Mouse (Mus musculus) cerebellum, adult 9-10 months (tissue): Measurements from ENCODE around the gene Nfib.

ENCODE experiments used
- DNase-seq: peaks from one replicate; pipeline ENCODE4 v3.0.0; 2022

Nfib gene

GRCm38 (mm10) chr4:82509166-82509767, 196.3 kb downstream of the Nfib start:
- no peak for DNase-seq

GRCm38 (mm10) chr4:82508281-82508687, 197.3 kb downstream of the Nfib start:
- DNase-seq, result peak; percentile 59

GRCm38 (mm10) chr4:82507541-82508280, 197.8 kb downstream of the Nfib start:
- peak; percentile 69 for DNase-seq

GRCm38 (mm10) chr4:82506731-82507331, 198.7 kb downstream of the Nfib start:
- DNase-seq, result peak; percentile 79

- DNase-seq, result peak; percentile 86
Measured at GRCm38 (mm10) chr4:82506081-82506730, 199.3 kb downstream of the Nfib start.

GRCm38 (mm10) chr4:82505121-82506031, 200.2 kb downstream of the Nfib start:
- peak; percentile 85 for DNase-seq

- DNase-seq, result peak; percentile 63
Measured at GRCm38 (mm10) chr4:82504284-82505120, 201.0 kb downstream of the Nfib start.

GRCm38 (mm10) chr4:82504015-82504283, 201.6 kb downstream of the Nfib start:
- DNase-seq, result no peak

GRCm38 (mm10) chr4:82503274-82504014, 202.1 kb downstream of the Nfib start:
- DNase-seq, result no peak

GRCm38 (mm10) chr4:82502611-82503010, 202.9 kb downstream of the Nfib start:
- DNase-seq, result no peak

- DNase-seq, result no peak
Measured at GRCm38 (mm10) chr4:82502012-82502411, 203.5 kb downstream of the Nfib start.

GRCm38 (mm10) chr4:82500578-82501098, 204.9 kb downstream of the Nfib start:
- no peak for DNase-seq

GRCm38 (mm10) chr4:82499725-82500577, 205.6 kb downstream of the Nfib start:
- DNase-seq, result peak; percentile 51

- DNase-seq, result peak; percentile 67
Measured at GRCm38 (mm10) chr4:82499238-82499637, 206.3 kb downstream of the Nfib start.

GRCm38 (mm10) chr4:82497671-82498631, 207.6 kb downstream of the Nfib start:
- DNase-seq, result peak; percentile 90

- peak; percentile 71 for DNase-seq
Measured at GRCm38 (mm10) chr4:82497141-82497566, 208.4 kb downstream of the Nfib start.

- peak; percentile 65 for DNase-seq
Measured at GRCm38 (mm10) chr4:82496383-82496782, 209.2 kb downstream of the Nfib start.

- no peak for DNase-seq
Measured at GRCm38 (mm10) chr4:82495605-82496004, 209.9 kb downstream of the Nfib start.
